Mouse (Mus musculus): ENCODE measurements around the gene Ptprz1.

GRCm38 (mm10) chr6:22944191-22944590 is 68.9 kb downstream of the Ptprz1 start:
- TF ChIP-seq ETS1 (conservative IDR thresholded peaks at IDR 0.05; ENCODE audit: low read depth, low read length) = no peak
- TF ChIP-seq CTCF (conservative IDR thresholded peaks at IDR 0.05 in 1 of 2, IDR thresholded peaks at IDR 0.05 in 1 of 2; ENCODE audit: low read depth in 2 of 2, low read length in 2 of 2) = no peak
- no peak for TF ChIP-seq TBP (conservative IDR thresholded peaks at IDR 0.05; ENCODE audit: low read depth, low read length)
- TF ChIP-seq ZC3H11A (IDR thresholded peaks at IDR 0.05; ENCODE audit: low read depth, low read length) = no peak
- no peak for TF ChIP-seq JUND (conservative IDR thresholded peaks at IDR 0.05; ENCODE audit: low read depth, low read length)
- TF ChIP-seq USF1 (IDR thresholded peaks at IDR 0.05; ENCODE audit: low read depth, low read length) = no peak
- TF ChIP-seq CHD1 (IDR thresholded peaks at IDR 0.05; ENCODE audit: low read depth, low read length) = no peak
- no peak for TF ChIP-seq NRF1 (IDR thresholded peaks at IDR 0.05; ENCODE audit: low read depth, low read length)
- TF ChIP-seq POLR2AphosphoS2 (IDR thresholded peaks at IDR 0.05; ENCODE audit: low read depth, low read length) = no peak
- no peak for TF ChIP-seq EP300 (IDR thresholded peaks at IDR 0.05; ENCODE audit: low read length)
- TF ChIP-seq UBTF (IDR thresholded peaks at IDR 0.05; ENCODE audit: low read depth, low read length) = no peak
- no peak for TF ChIP-seq MAZ (IDR thresholded peaks at IDR 0.05; ENCODE audit: low read depth, low read length)
